Mouse (Mus musculus) intestine, embryonic 16.5 days (tissue): ENCODE measurements around the gene Atp6v1a. TPM values are rescaled to one million over a fixed set of nuclear protein-coding genes. Genes with fewer than 3 reads are reported as not detected.

Source experiments
- ATAC-seq: fragments of 200-750 bp; cut with Nextera tagmentation; 2 replicates; pipeline ENCODE4 v1.8.0; 2017; ENCODE audit warnings: moderate TSS enrichment, moderate library complexity
- H3K27ac ChIP-seq: fragments of 300-500 bp; sonication (generic); 2 replicates; pipeline ENCODE4 v1.5.1; 2014; ENCODE audit warnings: mild to moderate bottlenecking, low read length
- H3K27me3 ChIP-seq: fragments of 300-500 bp; sonication (generic); replicated peaks from 2 replicates; pipeline ENCODE4 v1.6.1; 2014; ENCODE audit warnings: low read length, control low read depth, mixed read lengths; ENCODE audit not compliant: control insufficient read depth, insufficient read depth
- H3K36me3 ChIP-seq: fragments of 300-500 bp; sonication (generic); 2 replicates; pipeline ENCODE4 v1.6.1; 2014; ENCODE audit warnings: low read length, control low read depth; ENCODE audit not compliant: control insufficient read depth, insufficient read depth
- H3K4me1 ChIP-seq: fragments of 300-500 bp; sonication (generic); 2 replicates; pipeline ENCODE4 v1.6.1; 2014; ENCODE audit warnings: low read length, control low read depth, mixed read lengths; ENCODE audit not compliant: control insufficient read depth, insufficient read depth
- H3K4me2 ChIP-seq: fragments of 300-500 bp; sonication (generic); 2 replicates; pipeline ENCODE4 v1.6.1; 2014; ENCODE audit warnings: low read depth, low read length, control low read depth
- H3K4me3 ChIP-seq: fragments of 300-500 bp; sonication (generic); 2 replicates; pipeline ENCODE4 v1.5.1; 2014; ENCODE audit warnings: mild to moderate bottlenecking, low read length
- H3K9ac ChIP-seq: fragments of 300-500 bp; sonication (generic); 2 replicates; pipeline ENCODE4 v1.6.1; 2014; ENCODE audit warnings: low read depth, low read length
- H3K9me3 ChIP-seq: fragments of 300-500 bp; sonication (generic); 2 replicates; pipeline ENCODE4 v1.6.1; 2016; ENCODE audit warnings: low read length, control low read depth; ENCODE audit not compliant: control insufficient read depth
- WGBS: fragments of 180-500 bp; shearing (Covaris S2); extraction: QIAGEN DNeasy Blood & Tissue Kit; methylation state at CpG from one replicate; pipeline ENCODE4 v1.1.7; 2014; 5-methylcytosine and 5-hydroxymethylcytosine counted together
- polyA plus RNA-seq: library from polyadenylated mRNA; unstranded; fragments of >200 nt; fragmentation: Nextera tagmentation; extraction: Ambion mirVana; gene quantifications from 2 replicates; pipeline ENCODE4 v1.2.1, GENCODE M21; 2015

The Atp6v1a gene
- polyA plus RNA-seq, 1 experiment from 2014 or later, result 73.0 TPM

- peak overlapping the region; percentile 22; the same call in 1 of the 2 replicates for H3K4me3 ChIP-seq
- H3K4me2 ChIP-seq, result peak overlapping the region; percentile 38
- 0 out of 2 replicates have a peak overlapping the region, but pooled peaks have one; percentile 2 for H3K9ac ChIP-seq
- H3K9me3 ChIP-seq, result no peaks in the 10 kb centered on the region
- H3K36me3 ChIP-seq, result no peaks in the 10 kb centered on the region
- H3K27ac ChIP-seq, result no peak overlapping the region
- no peaks in the 10 kb centered on the region for H3K27me3 ChIP-seq
- ATAC-seq, result no peak
- peaks cover 8% of the 10 kb centered on the region; the same call in 1 of the 2 replicates for H3K4me1 ChIP-seq
- 41% methylated on average over 6 of the region's 6 CpGs for WGBS
Observed at GRCm38 (mm10) chr16:44141483-44141882, 2.0 kb upstream of the Atp6v1a start.

- peak; percentile 59 for ATAC-seq
- Histone ChIP-seq H3K27me3 (no peaks in the 10 kb centered on the region), H3K27ac (peak overlapping the region; percentile 98), H3K36me3 (no peaks in the 10 kb centered on the region), H3K9me3 (no peaks in the 10 kb centered on the region), H3K4me1 (peaks cover 8% of the 10 kb centered on the region; the same call in 1 of the 2 replicates), H3K4me3 (peak overlapping the region; percentile 95), H3K9ac (peak overlapping the region; percentile 92), H3K4me2 (peak overlapping the region; percentile 34)
- under 1% methylated on average over 42 of the region's 44 CpGs for WGBS
Observed at GRCm38 (mm10) chr16:44140186-44140787, 782 bp upstream of the Atp6v1a start.

GRCm38 (mm10) chr16:44138979-44139535 lies 448 bp downstream of the Atp6v1a start:
- Histone ChIP-seq H3K4me2 (peak overlapping the region; percentile 82), H3K27ac (peak overlapping the region; percentile 98), H3K4me1 (peaks cover 8% of the 10 kb centered on the region; the same call in 1 of the 2 replicates), H3K9ac (peak overlapping the region; percentile 92), H3K27me3 (no peaks in the 10 kb centered on the region), H3K9me3 (no peaks in the 10 kb centered on the region), H3K4me3 (peak overlapping the region; percentile 95), H3K36me3 (no peaks in the 10 kb centered on the region)
- ATAC-seq, result peak; percentile 87
- under 1% methylated on average over 25 of the region's 25 CpGs for WGBS

- Histone ChIP-seq H3K27ac (peak overlapping the region; percentile 98), H3K27me3 (no peaks in the 10 kb centered on the region), H3K9me3 (no peaks in the 10 kb centered on the region), H3K4me2 (peak overlapping the region; percentile 82), H3K9ac (peak overlapping the region; percentile 82), H3K36me3 (no peaks in the 10 kb centered on the region), H3K4me3 (peak overlapping the region; percentile 95), H3K4me1 (peaks cover 8% of the 10 kb centered on the region; the same call in 1 of the 2 replicates)
- 1% methylated on average over 24 of the region's 24 CpGs for WGBS
- ATAC-seq, result peak; percentile 5
Observed at GRCm38 (mm10) chr16:44138377-44138978, 1.0 kb downstream of the Atp6v1a start.

GRCm38 (mm10) chr16:44136511-44137021 lies 2.9 kb downstream of the Atp6v1a start:
- H3K27me3 ChIP-seq, result no peaks in the 10 kb centered on the region
- no peak overlapping the region for H3K4me3 ChIP-seq
- H3K4me1 ChIP-seq, result peaks cover 8% of the 10 kb centered on the region; the same call in 1 of the 2 replicates
- no peaks in the 10 kb centered on the region for H3K9me3 ChIP-seq
- H3K9ac ChIP-seq, result no peak overlapping the region
- ATAC-seq, result no peak
- WGBS, result 75% methylated on average over 6 of the region's 6 CpGs
- H3K36me3 ChIP-seq, result no peaks in the 10 kb centered on the region
- no peak overlapping the region for H3K4me2 ChIP-seq
- H3K27ac ChIP-seq, result no peak overlapping the region

GRCm38 (mm10) chr16:44133187-44133586 lies 6.3 kb downstream of the Atp6v1a start:
- no peaks in the 10 kb centered on the region for H3K36me3 ChIP-seq
- peaks cover 8% of the 10 kb centered on the region; the same call in 1 of the 2 replicates for H3K4me1 ChIP-seq
- H3K4me2 ChIP-seq, result no peak overlapping the region
- no peak overlapping the region for H3K9ac ChIP-seq
- H3K9me3 ChIP-seq, result no peaks in the 10 kb centered on the region
- ATAC-seq, result no peak
- no peak overlapping the region for H3K4me3 ChIP-seq
- no peaks in the 10 kb centered on the region for H3K27me3 ChIP-seq
- H3K27ac ChIP-seq, result no peak overlapping the region
- whole genome bisulfite sequencing, result 69% methylated on average over 3 of the region's 3 CpGs

GRCm38 (mm10) chr16:44132300-44132699 lies 7.2 kb downstream of the Atp6v1a start:
- Histone ChIP-seq H3K9me3 (no peaks in the 10 kb centered on the region), H3K4me3 (no peak overlapping the region), H3K9ac (no peak overlapping the region), H3K27me3 (no peaks in the 10 kb centered on the region), H3K36me3 (no peaks in the 10 kb centered on the region), H3K4me2 (no peak overlapping the region), H3K27ac (no peak overlapping the region), H3K4me1 (0 out of 2 replicates have a peak, but pooled peaks cover 3% of the 10 kb centered on the region)
- 74% methylated on average over 4 of the region's 4 CpGs for WGBS
- no peak for ATAC-seq

- Histone ChIP-seq H3K4me3 (no peak overlapping the region), H3K4me1 (peaks cover 11% of the 10 kb centered on the region; the same call in 1 of the 2 replicates), H3K27ac (no peak overlapping the region), H3K9ac (no peak overlapping the region), H3K4me2 (no peak overlapping the region), H3K27me3 (no peaks in the 10 kb centered on the region), H3K9me3 (no peaks in the 10 kb centered on the region), H3K36me3 (no peaks in the 10 kb centered on the region)
- 78% methylated on average over 4 of the region's 4 CpGs for WGBS
- ATAC-seq, result no peak
Observed at GRCm38 (mm10) chr16:44126437-44126836, 13.1 kb downstream of the Atp6v1a start.

GRCm38 (mm10) chr16:44125436-44125835 lies 14.1 kb downstream of the Atp6v1a start:
- ATAC-seq, result peak; percentile 55; the same call in 1 of the 2 replicates
- H3K27me3 ChIP-seq, result no peaks in the 10 kb centered on the region
- H3K27ac ChIP-seq, result no peak overlapping the region
- no peak overlapping the region for H3K4me3 ChIP-seq
- no peaks in the 10 kb centered on the region for H3K9me3 ChIP-seq
- H3K4me2 ChIP-seq, result no peak overlapping the region
- peaks cover 11% of the 10 kb centered on the region; the same call in 1 of the 2 replicates for H3K4me1 ChIP-seq
- WGBS, result 77% methylated on average over 2 of the region's 2 CpGs
- H3K9ac ChIP-seq, result no peak overlapping the region
- no peaks in the 10 kb centered on the region for H3K36me3 ChIP-seq
